Mouse (Mus musculus) stomach, embryonic 14.5 days (tissue): ENCODE data around the gene Epm2aip1. TPM values are rescaled to one million over a fixed set of nuclear protein-coding genes. Genes with fewer than 3 reads are reported as not detected.

Source experiments
- ATAC-seq: fragments of 200-750 bp; cut with Nextera tagmentation; 2 replicates; pipeline ENCODE4 v1.8.0; 2017; ENCODE audit warnings: low read depth, moderate TSS enrichment; ENCODE audit not compliant: insufficient number of reproducible peaks, insufficient read depth, low FRiP score
- H3K27ac ChIP-seq: fragments of 300-500 bp; sonication (generic); 2 replicates; pipeline ENCODE4 v1.5.1; 2014; ENCODE audit warnings: mild to moderate bottlenecking, low read length, moderate library complexity, mixed read lengths
- H3K27me3 ChIP-seq: fragments of 300-500 bp; sonication (generic); 2 replicates; pipeline ENCODE4 v1.6.1; 2014; ENCODE audit warnings: low read length, control low read depth, mixed read lengths; ENCODE audit not compliant: control insufficient read depth, insufficient read depth
- H3K36me3 ChIP-seq: fragments of 300-500 bp; sonication (generic); 2 replicates; pipeline ENCODE4 v1.6.1; 2014; ENCODE audit warnings: mild to moderate bottlenecking, control low read depth, low read length, moderate library complexity, mixed read lengths; ENCODE audit not compliant: control insufficient read depth, insufficient read depth
- H3K4me1 ChIP-seq: fragments of 300-500 bp; sonication (generic); 2 replicates; pipeline ENCODE4 v1.6.1; 2014; ENCODE audit warnings: low read length, control low read depth, mixed read lengths; ENCODE audit not compliant: control insufficient read depth, insufficient read depth
- H3K4me2 ChIP-seq: fragments of 300-500 bp; sonication (generic); replicated peaks from 2 replicates; pipeline ENCODE4 v1.6.1; 2014; ENCODE audit warnings: low read depth, low read length, control low read depth
- H3K4me3 ChIP-seq: fragments of 300-500 bp; sonication (generic); 2 replicates; pipeline ENCODE4 v1.5.1; 2014; ENCODE audit warnings: low read depth, low read length, control low read depth
- H3K9ac ChIP-seq: fragments of 300-500 bp; sonication (generic); replicated peaks from 2 replicates; pipeline ENCODE4 v1.6.1; 2014; ENCODE audit warnings: low read depth, mild to moderate bottlenecking, control low read depth, low read length, moderate library complexity, mixed read lengths
- H3K9me3 ChIP-seq: fragments of 300-500 bp; sonication (generic); 2 replicates; pipeline ENCODE4 v1.6.1; 2016; ENCODE audit warnings: low read depth, low read length, control low read depth; ENCODE audit not compliant: control insufficient read depth
- WGBS: fragments of 180-500 bp; shearing (Covaris S2); extraction: QIAGEN DNeasy Blood & Tissue Kit; methylation state at CpG from one replicate; pipeline ENCODE4 v1.1.7; 2014; 5-methylcytosine and 5-hydroxymethylcytosine counted together
- polyA plus RNA-seq: library from polyadenylated mRNA; unstranded; fragments of >200 nt; fragmentation: Nextera tagmentation; extraction: Ambion mirVana; gene quantifications from 2 replicates; pipeline ENCODE4 v1.2.1, GENCODE M21; 2014

Gene Epm2aip1
- polyA plus RNA-seq, 1 experiment from 2014 or later = 43.7 TPM

DNA sequence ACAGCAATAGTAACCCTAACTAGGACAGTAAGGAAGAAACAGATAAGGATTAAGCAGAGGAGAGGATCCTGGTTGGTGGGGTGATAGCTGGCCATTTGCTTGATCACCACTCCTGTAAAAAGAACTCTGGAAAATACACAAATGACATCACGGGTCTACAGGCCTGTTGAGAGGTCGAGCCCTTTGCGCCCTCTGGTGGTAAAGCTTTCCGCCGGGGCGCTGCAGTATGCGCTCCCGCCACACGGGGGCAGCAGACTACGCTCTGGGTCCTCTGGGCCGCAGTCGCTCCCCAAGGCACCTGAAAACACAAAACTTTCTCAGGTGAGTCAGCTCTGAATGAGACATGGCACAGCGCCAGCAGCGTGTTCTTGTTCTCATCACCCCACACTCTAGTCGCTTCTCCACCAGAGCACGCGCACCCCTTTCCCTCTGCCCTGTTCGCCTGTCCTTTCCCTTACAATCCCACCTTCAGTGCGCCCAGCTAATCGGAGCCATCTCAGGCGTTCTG lies 18.2 kb downstream of the Epm2aip1 start:
- H3K4me3 ChIP-seq = no peak overlapping the region
- H3K27ac ChIP-seq = peak overlapping the region; percentile 16; the same call in 1 of the 2 replicates
- no peaks in the 10 kb centered on the region for H3K9me3 ChIP-seq
- 15% methylated on average over 21 of the region's 21 CpGs for WGBS
- peak; percentile 82 for ATAC-seq
- H3K4me1 ChIP-seq = no peaks in the 10 kb centered on the region
- no peak overlapping the region for H3K9ac ChIP-seq
- no peaks in the 10 kb centered on the region for H3K27me3 ChIP-seq
- H3K36me3 ChIP-seq = no peaks in the 10 kb centered on the region
- peak overlapping the region; percentile 18; the same call in 1 of the 2 replicates for H3K4me2 ChIP-seq

DNA sequence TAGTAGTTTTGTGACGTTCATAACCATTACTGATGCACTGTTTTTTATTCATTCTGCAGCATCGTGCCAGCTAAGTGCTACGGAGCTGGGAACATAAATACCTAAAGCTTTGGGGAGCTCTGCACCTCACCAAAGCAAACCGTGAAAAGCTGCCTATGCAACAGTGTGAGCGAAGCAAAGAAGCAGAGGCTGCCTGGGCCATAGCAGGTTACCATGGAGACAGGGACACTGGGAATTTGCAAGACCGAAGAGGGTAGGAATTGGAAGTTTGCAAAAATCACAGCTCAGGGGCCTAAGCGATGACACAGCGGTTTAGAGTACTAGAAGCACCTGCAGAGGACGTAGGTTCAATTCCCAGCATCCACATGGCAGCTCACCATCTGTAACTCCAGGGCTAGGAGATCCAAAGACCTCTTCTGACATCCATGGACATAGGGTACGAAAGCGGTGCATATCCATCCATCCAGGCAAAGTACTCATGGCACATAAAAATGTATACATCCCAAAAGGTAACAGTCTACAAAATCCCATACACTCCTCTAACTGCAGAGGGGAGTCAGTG lies 18.9 kb downstream of the Epm2aip1 start:
- H3K27me3 ChIP-seq = no peaks in the 10 kb centered on the region
- no peaks in the 10 kb centered on the region for H3K4me1 ChIP-seq
- 73% methylated on average over 11 of the region's 11 CpGs for WGBS
- no peak for ATAC-seq
- H3K27ac ChIP-seq = no peak overlapping the region
- H3K4me2 ChIP-seq = no peak overlapping the region
- H3K36me3 ChIP-seq = no peaks in the 10 kb centered on the region
- no peaks in the 10 kb centered on the region for H3K9me3 ChIP-seq
- H3K9ac ChIP-seq = no peak overlapping the region
- no peak overlapping the region for H3K4me3 ChIP-seq

- no peak for ATAC-seq
- no peak overlapping the region for H3K27ac ChIP-seq
- no peaks in the 10 kb centered on the region for H3K36me3 ChIP-seq
- H3K9ac ChIP-seq = no peak overlapping the region
- 81% methylated on average over 4 of the region's 4 CpGs for WGBS
- no peak overlapping the region for H3K4me2 ChIP-seq
- H3K9me3 ChIP-seq = no peaks in the 10 kb centered on the region
- H3K4me3 ChIP-seq = no peak overlapping the region
- H3K27me3 ChIP-seq = no peaks in the 10 kb centered on the region
- no peaks in the 10 kb centered on the region for H3K4me1 ChIP-seq
Observed at GRCm38 (mm10) chr9:111293234-111293633, 21.5 kb downstream of the Epm2aip1 start.

DNA sequence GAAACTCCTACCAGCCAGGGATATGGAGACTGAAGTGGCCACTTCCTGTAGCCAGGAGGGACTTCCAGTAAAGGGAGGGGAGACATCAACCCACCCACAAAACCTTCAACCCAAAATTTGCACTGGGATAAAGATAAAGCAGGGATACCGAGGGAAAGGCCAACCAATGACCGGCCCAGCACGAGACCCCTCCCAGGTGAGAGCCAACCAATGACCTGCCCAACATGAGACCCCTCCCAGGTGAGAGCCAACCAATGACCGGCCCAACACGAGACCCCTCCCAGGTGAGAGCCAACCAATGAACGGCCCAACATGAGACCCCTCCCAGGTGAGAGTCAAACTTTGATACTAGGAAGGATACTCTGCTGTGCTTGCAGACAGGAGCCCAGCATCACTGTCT lies 23.2 kb downstream of the Epm2aip1 start:
- WGBS = 93% methylated on average over 6 of the region's 6 CpGs
- no peaks in the 10 kb centered on the region for H3K4me1 ChIP-seq
- no peak overlapping the region for H3K4me2 ChIP-seq
- H3K27ac ChIP-seq = no peak overlapping the region
- H3K27me3 ChIP-seq = no peaks in the 10 kb centered on the region
- ATAC-seq = no peak
- no peaks in the 10 kb centered on the region for H3K9me3 ChIP-seq
- H3K36me3 ChIP-seq = no peaks in the 10 kb centered on the region
- H3K4me3 ChIP-seq = no peak overlapping the region
- no peak overlapping the region for H3K9ac ChIP-seq

DNA sequence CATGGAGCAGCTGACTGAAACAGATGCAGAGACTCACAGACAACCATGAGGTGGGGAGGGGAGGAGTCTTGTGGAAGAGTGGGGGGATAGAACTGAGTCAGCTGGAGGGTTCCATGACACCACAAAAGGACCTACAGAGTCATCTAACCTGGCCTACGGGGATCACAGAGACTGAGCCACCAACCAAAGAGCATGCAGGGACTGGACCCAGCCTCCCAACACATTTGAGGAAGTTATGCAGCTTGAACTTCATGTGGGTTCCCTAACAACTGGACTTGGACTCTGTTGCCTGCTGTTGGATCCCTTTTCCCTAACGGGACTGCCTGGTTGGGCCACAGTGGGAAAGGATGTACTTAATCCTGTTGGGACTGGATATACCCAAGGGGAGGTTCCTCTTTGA lies 23.6 kb downstream of the Epm2aip1 start:
- H3K9me3 ChIP-seq = no peaks in the 10 kb centered on the region
- H3K27me3 ChIP-seq = no peaks in the 10 kb centered on the region
- no peak overlapping the region for H3K27ac ChIP-seq
- no peaks in the 10 kb centered on the region for H3K4me1 ChIP-seq
- H3K4me3 ChIP-seq = no peak overlapping the region
- no peaks in the 10 kb centered on the region for H3K36me3 ChIP-seq
- no peak for ATAC-seq
- H3K9ac ChIP-seq = no peak overlapping the region
- 82% methylated on average over 2 of the region's 2 CpGs for WGBS
- H3K4me2 ChIP-seq = no peak overlapping the region

GRCm38 (mm10) chr9:111296433-111296832 lies 24.7 kb downstream of the Epm2aip1 start:
- Histone ChIP-seq H3K4me1 (no peaks in the 10 kb centered on the region), H3K27me3 (no peaks in the 10 kb centered on the region), H3K4me3 (no peak overlapping the region), H3K9ac (no peak overlapping the region), H3K27ac (no peak overlapping the region), H3K36me3 (no peaks in the 10 kb centered on the region), H3K4me2 (no peak overlapping the region), H3K9me3 (no peaks in the 10 kb centered on the region)
- no peak for ATAC-seq
- WGBS = 67% methylated on average over 7 of the region's 7 CpGs

GRCm38 (mm10) chr9:111298606-111299005 lies 26.9 kb downstream of the Epm2aip1 start:
- Histone ChIP-seq H3K9me3 (no peaks in the 10 kb centered on the region), H3K4me1 (no peaks in the 10 kb centered on the region), H3K9ac (no peak overlapping the region), H3K36me3 (no peaks in the 10 kb centered on the region), H3K4me3 (no peak overlapping the region), H3K27me3 (no peaks in the 10 kb centered on the region), H3K27ac (no peak overlapping the region), H3K4me2 (no peak overlapping the region)
- 67% methylated on average over 2 of the region's 2 CpGs for WGBS
- ATAC-seq = no peak

- no peaks in the 10 kb centered on the region for H3K4me1 ChIP-seq
- no peaks in the 10 kb centered on the region for H3K9me3 ChIP-seq
- no peak overlapping the region for H3K27ac ChIP-seq
- no peaks in the 10 kb centered on the region for H3K27me3 ChIP-seq
- no peak overlapping the region for H3K9ac ChIP-seq
- 55% methylated on average over 12 of the region's 12 CpGs for WGBS
- H3K4me2 ChIP-seq = no peak overlapping the region
- no peak overlapping the region for H3K4me3 ChIP-seq
- ATAC-seq = no peak
- H3K36me3 ChIP-seq = no peaks in the 10 kb centered on the region
Observed at GRCm38 (mm10) chr9:111302196-111302831, 30.6 kb downstream of the Epm2aip1 start.

GRCm38 (mm10) chr9:111304036-111304435 lies 32.3 kb downstream of the Epm2aip1 start:
- no peak for ATAC-seq
- Histone ChIP-seq H3K27ac (no peak overlapping the region), H3K9me3 (no peaks in the 10 kb centered on the region), H3K36me3 (no peaks in the 10 kb centered on the region), H3K4me3 (no peak overlapping the region), H3K4me2 (no peak overlapping the region), H3K9ac (no peak overlapping the region), H3K27me3 (no peaks in the 10 kb centered on the region), H3K4me1 (no peaks in the 10 kb centered on the region)
- 91% methylated on average over 6 of the region's 6 CpGs for WGBS
